Mouse (Mus musculus): Measurements from ENCODE around the gene Fgd3. TPM values are rescaled to one million over a fixed set of nuclear protein-coding genes. Genes with fewer than 3 reads are reported as not detected.

Fgd3 gene
- polyA plus RNA-seq, 1 experiment from 2014 or later: 1.7 TPM

- ATAC-seq (replicated peaks; ENCODE audit: low FRiP score) (no peak), DNase-seq (ENCODE audit: low spot score) (no peak)
- Histone ChIP-seq H3K4me3 (ENCODE audit: low read depth, low read length) (no peak overlapping the region), H3K4me2 (ENCODE audit: low read depth, low read length, severe bottlenecking) (no peak overlapping the region), H3K27ac (ENCODE audit: low read depth, low read length) (no peak overlapping the region), H3K9me3 (ENCODE audit: control insufficient read depth, low read length) (no peaks in the 10 kb centered on the region), H3K4me1 (replicated peaks; ENCODE audit: control insufficient read depth, insufficient read depth, low read length) (no peaks in the 10 kb centered on the region), H3K9ac (ENCODE audit: low read length) (no peak overlapping the region), H3K27me3 (ENCODE audit: control insufficient read depth, insufficient read depth, low read length) (no peaks in the 10 kb centered on the region), H3K36me3 (ENCODE audit: control insufficient read depth, insufficient read depth, low read length) (no peaks in the 10 kb centered on the region)
- 93% methylated on average over 8 of the region's 8 CpGs for WGBS
Observed at GRCm38 (mm10) chr13:49233792-49234572, 86.1 kb downstream of the Fgd3 start.

GRCm38 (mm10) chr13:49225633-49226032 is 94.5 kb downstream of the Fgd3 start:
- ATAC-seq (replicated peaks; ENCODE audit: low FRiP score) (no peak), DNase-seq (ENCODE audit: low spot score) (no peak)
- Histone ChIP-seq H3K27ac (ENCODE audit: low read depth, low read length) (no peak overlapping the region), H3K27me3 (ENCODE audit: control insufficient read depth, insufficient read depth, low read length) (no peaks in the 10 kb centered on the region), H3K4me3 (ENCODE audit: low read depth, low read length) (no peak overlapping the region), H3K4me2 (ENCODE audit: low read depth, low read length, severe bottlenecking) (no peak overlapping the region), H3K4me1 (replicated peaks; ENCODE audit: control insufficient read depth, insufficient read depth, low read length) (no peaks in the 10 kb centered on the region), H3K36me3 (ENCODE audit: control insufficient read depth, insufficient read depth, low read length) (no peaks in the 10 kb centered on the region), H3K9ac (ENCODE audit: low read length) (no peak overlapping the region), H3K9me3 (ENCODE audit: control insufficient read depth, low read length) (peaks cover 2% of the 10 kb centered on the region; the same call in 1 of the 2 replicates)
- 18% methylated on average over 4 of the region's 4 CpGs for WGBS

- H3K36me3 ChIP-seq (ENCODE audit: control insufficient read depth, insufficient read depth, low read length): no peaks in the 10 kb centered on the region
- H3K4me2 ChIP-seq (ENCODE audit: low read depth, low read length, severe bottlenecking): no peak overlapping the region
- ATAC-seq (replicated peaks; ENCODE audit: low FRiP score) (no peak), DNase-seq (ENCODE audit: low spot score) (no peak)
- peaks cover 2% of the 10 kb centered on the region; the same call in 1 of the 2 replicates for H3K9me3 ChIP-seq (ENCODE audit: control insufficient read depth, low read length)
- no peak overlapping the region for H3K4me3 ChIP-seq (ENCODE audit: low read depth, low read length)
- H3K27me3 ChIP-seq (ENCODE audit: control insufficient read depth, insufficient read depth, low read length): no peaks in the 10 kb centered on the region
- no peaks in the 10 kb centered on the region for H3K4me1 ChIP-seq (replicated peaks; ENCODE audit: control insufficient read depth, insufficient read depth, low read length)
- WGBS: 70% methylated on average over 3 of the region's 3 CpGs
- no peak overlapping the region for H3K27ac ChIP-seq (ENCODE audit: low read depth, low read length)
- H3K9ac ChIP-seq (ENCODE audit: low read length): no peak overlapping the region
Observed at GRCm38 (mm10) chr13:49225159-49225558, 95.0 kb downstream of the Fgd3 start.

- Histone ChIP-seq H3K36me3 (ENCODE audit: control insufficient read depth, insufficient read depth, low read length) (no peaks in the 10 kb centered on the region), H3K4me2 (ENCODE audit: low read depth, low read length, severe bottlenecking) (no peak overlapping the region), H3K27ac (ENCODE audit: low read depth, low read length) (no peak overlapping the region), H3K4me3 (ENCODE audit: low read depth, low read length) (no peak overlapping the region), H3K27me3 (ENCODE audit: control insufficient read depth, insufficient read depth, low read length) (no peaks in the 10 kb centered on the region), H3K9me3 (ENCODE audit: control insufficient read depth, low read length) (peaks cover 2% of the 10 kb centered on the region; the same call in 1 of the 2 replicates), H3K4me1 (replicated peaks; ENCODE audit: control insufficient read depth, insufficient read depth, low read length) (no peaks in the 10 kb centered on the region), H3K9ac (ENCODE audit: low read length) (no peak overlapping the region)
- 20% methylated on average over 6 of the region's 6 CpGs for WGBS
- ATAC-seq (replicated peaks; ENCODE audit: low FRiP score): no peak
- no peak for DNase-seq (ENCODE audit: low spot score)
Observed at GRCm38 (mm10) chr13:49224729-49225128, 95.4 kb downstream of the Fgd3 start.

- no peak for ATAC-seq (replicated peaks; ENCODE audit: low FRiP score)
- Histone ChIP-seq H3K9me3 (ENCODE audit: control insufficient read depth, low read length) (peaks cover 2% of the 10 kb centered on the region; the same call in 1 of the 2 replicates), H3K27me3 (ENCODE audit: control insufficient read depth, insufficient read depth, low read length) (no peaks in the 10 kb centered on the region), H3K4me3 (ENCODE audit: low read depth, low read length) (no peak overlapping the region), H3K36me3 (ENCODE audit: control insufficient read depth, insufficient read depth, low read length) (no peaks in the 10 kb centered on the region), H3K9ac (ENCODE audit: low read length) (no peak overlapping the region), H3K27ac (ENCODE audit: low read depth, low read length) (no peak overlapping the region), H3K4me1 (replicated peaks; ENCODE audit: control insufficient read depth, insufficient read depth, low read length) (no peaks in the 10 kb centered on the region), H3K4me2 (ENCODE audit: low read depth, low read length, severe bottlenecking) (no peak overlapping the region)
- WGBS: 18% methylated on average over 10 of the region's 10 CpGs
- DNase-seq (ENCODE audit: low spot score): no peak
Observed at GRCm38 (mm10) chr13:49224314-49224713, 95.8 kb downstream of the Fgd3 start.

GRCm38 (mm10) chr13:49220912-49221311 is 99.2 kb downstream of the Fgd3 start:
- peaks cover 2% of the 10 kb centered on the region; the same call in 1 of the 2 replicates for H3K9me3 ChIP-seq (ENCODE audit: control insufficient read depth, low read length)
- no peak overlapping the region for H3K4me2 ChIP-seq (ENCODE audit: low read depth, low read length, severe bottlenecking)
- 29% methylated on average over 5 of the region's 5 CpGs for WGBS
- H3K27me3 ChIP-seq (ENCODE audit: control insufficient read depth, insufficient read depth, low read length): no peaks in the 10 kb centered on the region
- ATAC-seq (replicated peaks; ENCODE audit: low FRiP score) (no peak), DNase-seq (ENCODE audit: low spot score) (no peak)
- H3K9ac ChIP-seq (ENCODE audit: low read length): no peak overlapping the region
- no peak overlapping the region for H3K27ac ChIP-seq (ENCODE audit: low read depth, low read length)
- H3K4me3 ChIP-seq (ENCODE audit: low read depth, low read length): no peak overlapping the region
- no peaks in the 10 kb centered on the region for H3K36me3 ChIP-seq (ENCODE audit: control insufficient read depth, insufficient read depth, low read length)
- H3K4me1 ChIP-seq (replicated peaks; ENCODE audit: control insufficient read depth, insufficient read depth, low read length): peaks cover 5% of the 10 kb centered on the region; the same call in 1 of the 2 replicates

- WGBS: 79% methylated on average over 4 of the region's 4 CpGs
Observed at GRCm38 (mm10) chr13:49219367-49219766, 100.7 kb downstream of the Fgd3 start.

GRCm38 (mm10) chr13:49218651-49219050 is 101.5 kb downstream of the Fgd3 start:
- no peak for ATAC-seq (replicated peaks; ENCODE audit: low FRiP score)
- no peak for DNase-seq (ENCODE audit: low spot score)
- Histone ChIP-seq H3K4me2 (ENCODE audit: low read depth, low read length, severe bottlenecking) (no peak overlapping the region), H3K4me3 (ENCODE audit: low read depth, low read length) (no peak overlapping the region), H3K4me1 (replicated peaks; ENCODE audit: control insufficient read depth, insufficient read depth, low read length) (peaks cover 5% of the 10 kb centered on the region; the same call in 1 of the 2 replicates), H3K36me3 (ENCODE audit: control insufficient read depth, insufficient read depth, low read length) (no peaks in the 10 kb centered on the region), H3K9me3 (ENCODE audit: control insufficient read depth, low read length) (peaks cover 2% of the 10 kb centered on the region; the same call in 1 of the 2 replicates), H3K27me3 (ENCODE audit: control insufficient read depth, insufficient read depth, low read length) (peaks cover 2% of the 10 kb centered on the region; the same call in 1 of the 2 replicates), H3K9ac (ENCODE audit: low read length) (no peak overlapping the region), H3K27ac (ENCODE audit: low read depth, low read length) (no peak overlapping the region)
- 20% methylated on average over 3 of the region's 3 CpGs for WGBS

More at GRCm38 (mm10) chr13:49219367-49219766, 100.7 kb downstream of the Fgd3 start:
- no peak for DNase-seq (ENCODE audit: low spot score)
- H3K27ac ChIP-seq (ENCODE audit: low read depth, low read length): no peak overlapping the region
- H3K9ac ChIP-seq (ENCODE audit: low read length): no peak overlapping the region
- H3K27me3 ChIP-seq (ENCODE audit: control insufficient read depth, insufficient read depth, low read length): peaks cover 2% of the 10 kb centered on the region; the same call in 1 of the 2 replicates
- no peak overlapping the region for H3K4me2 ChIP-seq (ENCODE audit: low read depth, low read length, severe bottlenecking)
- H3K9me3 ChIP-seq (ENCODE audit: control insufficient read depth, low read length): peaks cover 2% of the 10 kb centered on the region; the same call in 1 of the 2 replicates
- no peaks in the 10 kb centered on the region for H3K36me3 ChIP-seq (ENCODE audit: control insufficient read depth, insufficient read depth, low read length)
- H3K4me1 ChIP-seq (replicated peaks; ENCODE audit: control insufficient read depth, insufficient read depth, low read length): peaks cover 5% of the 10 kb centered on the region; the same call in 1 of the 2 replicates
- no peak for ATAC-seq (replicated peaks; ENCODE audit: low FRiP score)
- H3K4me3 ChIP-seq (ENCODE audit: low read depth, low read length): no peak overlapping the region

Data from forebrain, embryonic 11.5 days (tissue).